Mouse (Mus musculus) hindbrain, embryonic 12.5 days (tissue): Measurements from ENCODE around the gene Nucb2. TPM values are rescaled to one million over a fixed set of nuclear protein-coding genes. Genes with fewer than 3 reads are reported as not detected.

ENCODE experiments used
- ATAC-seq: fragments of 200-750 bp; cut with Nextera tagmentation; 2 replicates; pipeline ENCODE4 v1.8.0; 2017; ENCODE audit warnings: moderate TSS enrichment; ENCODE audit not compliant: low FRiP score
- H3K27ac ChIP-seq: fragments of 300-500 bp; sonication (generic); 2 replicates; pipeline ENCODE4 v1.5.1; 2016; ENCODE audit warnings: mild to moderate bottlenecking
- H3K27me3 ChIP-seq: fragments of 300-500 bp; sonication (generic); 2 replicates; pipeline ENCODE4 v1.6.1; 2016; ENCODE audit warnings: mild to moderate bottlenecking
- H3K36me3 ChIP-seq: fragments of 300-500 bp; sonication (generic); 2 replicates; pipeline ENCODE4 v1.6.1; 2016; ENCODE audit warnings: mild to moderate bottlenecking
- H3K4me1 ChIP-seq: fragments of 300-500 bp; sonication (generic); 2 replicates; pipeline ENCODE4 v1.6.1; 2016
- H3K4me2 ChIP-seq: fragments of 300-500 bp; sonication (generic); replicated peaks from 2 replicates; pipeline ENCODE4 v1.6.1; 2016; ENCODE audit warnings: mild to moderate bottlenecking
- H3K4me3 ChIP-seq: fragments of 300-500 bp; sonication (generic); 2 replicates; pipeline ENCODE4 v1.5.1; 2016; ENCODE audit warnings: mild to moderate bottlenecking
- H3K9ac ChIP-seq: fragments of 300-500 bp; sonication (generic); 2 replicates; pipeline ENCODE4 v1.6.1; 2016; ENCODE audit warnings: mild to moderate bottlenecking, moderate library complexity
- H3K9me3 ChIP-seq: fragments of 300-500 bp; sonication (generic); replicated peaks from 2 replicates; pipeline ENCODE4 v1.6.1; 2016; ENCODE audit warnings: mild to moderate bottlenecking
- WGBS: fragments of 180-500 bp; shearing (Covaris S2); methylation state at CpG from one replicate; pipeline ENCODE4 v1.1.7; 2016; 5-methylcytosine and 5-hydroxymethylcytosine counted together
- polyA plus RNA-seq: library from polyadenylated mRNA; unstranded; fragments of >200 nt; fragmentation: Nextera tagmentation; extraction: Ambion mirVana; gene quantifications from 2 replicates; pipeline ENCODE4 v1.2.1, GENCODE M21; 2016

The Nucb2 gene
- polyA plus RNA-seq, 1 experiment from 2014 or later: 15.6 TPM

- Histone ChIP-seq H3K4me2 (no peak overlapping the region), H3K27me3 (no peaks in the 10 kb centered on the region), H3K27ac (no peak overlapping the region), H3K4me1 (no peaks in the 10 kb centered on the region), H3K9me3 (no peaks in the 10 kb centered on the region), H3K36me3 (peaks cover 39% of the 10 kb centered on the region), H3K4me3 (no peak overlapping the region), H3K9ac (no peak overlapping the region)
- ATAC-seq: no peak
- whole genome bisulfite sequencing: 90% methylated on average over 5 of the region's 5 CpGs
Observed at GRCm38 (mm10) chr7:116530470-116530869, 26.3 kb downstream of the Nucb2 start.

- Histone ChIP-seq H3K4me2 (no peak overlapping the region), H3K27ac (no peak overlapping the region), H3K36me3 (peaks cover 37% of the 10 kb centered on the region), H3K27me3 (no peaks in the 10 kb centered on the region), H3K4me3 (no peak overlapping the region), H3K9ac (no peak overlapping the region), H3K4me1 (no peaks in the 10 kb centered on the region), H3K9me3 (no peaks in the 10 kb centered on the region)
- 77% methylated on average over 4 of the region's 4 CpGs for WGBS
- 0 out of 2 replicates have a peak, but pooled peaks have one; percentile 35 for ATAC-seq
Observed at GRCm38 (mm10) chr7:116531311-116531710, 27.1 kb downstream of the Nucb2 start.

GRCm38 (mm10) chr7:116556834-116557233 is 52.7 kb downstream of the Nucb2 start:
- Histone ChIP-seq H3K4me1 (no peaks in the 10 kb centered on the region), H3K27me3 (no peaks in the 10 kb centered on the region), H3K9ac (no peak overlapping the region), H3K4me3 (no peak overlapping the region), H3K36me3 (no peaks in the 10 kb centered on the region), H3K27ac (no peak overlapping the region), H3K9me3 (0 out of 2 replicates have a peak, but pooled peaks cover 3% of the 10 kb centered on the region), H3K4me2 (no peak overlapping the region)
- no peak for ATAC-seq

- no peak overlapping the region for H3K4me2 ChIP-seq
- H3K4me1 ChIP-seq: no peaks in the 10 kb centered on the region
- no peak for ATAC-seq
- H3K4me3 ChIP-seq: no peak overlapping the region
- H3K27me3 ChIP-seq: no peaks in the 10 kb centered on the region; the same call in 1 of the 2 replicates
- no peaks in the 10 kb centered on the region for H3K36me3 ChIP-seq
- H3K27ac ChIP-seq: no peak overlapping the region
- no peak overlapping the region for H3K9ac ChIP-seq
- H3K9me3 ChIP-seq: no peaks in the 10 kb centered on the region
Observed at GRCm38 (mm10) chr7:116574551-116574950, 70.4 kb downstream of the Nucb2 start.

Other genes with a start within 250 kb of the Nucb2 start
- gene Plekha7, start 196.0 kb upstream of the Nucb2 start, polyA plus RNA-seq: 10.7 and 12.5 TPM in 2 replicates
- gene Rps13, start 170.2 kb upstream of the Nucb2 start, polyA plus RNA-seq: 569 and 639 TPM in 2 replicates
- gene Pik3c2a, start 60.9 kb upstream of the Nucb2 start, polyA plus RNA-seq: 24.5 and 27.9 TPM in 2 replicates